Mouse (Mus musculus) embryo, embryonic 11.5 days (tissue): ENCODE data around the gene Fam71e1.

Experiments
- DNase-seq: peaks from one replicate; pipeline ENCODE4 v3.0.0-alpha.2; 2012; ENCODE audit warnings: low read depth, low spot score

The Fam71e1 gene

GRCm38 (mm10) chr7:44470696-44471612 lies 25.4 kb upstream of the Fam71e1 start:
- DNase-seq, result no peak

- DNase-seq, result no peak
Observed at GRCm38 (mm10) chr7:44471880-44472557, 24.4 kb upstream of the Fam71e1 start.

GRCm38 (mm10) chr7:44472558-44472885 lies 23.9 kb upstream of the Fam71e1 start:
- DNase-seq, result no peak

- DNase-seq, result no peak
Observed at GRCm38 (mm10) chr7:44472961-44473646, 23.3 kb upstream of the Fam71e1 start.

GRCm38 (mm10) chr7:44474419-44474818 lies 22.0 kb upstream of the Fam71e1 start:
- DNase-seq, result no peak

GRCm38 (mm10) chr7:44475046-44475614 lies 21.3 kb upstream of the Fam71e1 start:
- DNase-seq, result no peak

- no peak for DNase-seq
Observed at GRCm38 (mm10) chr7:44482836-44483435, 13.4 kb upstream of the Fam71e1 start.

- no peak for DNase-seq
Observed at GRCm38 (mm10) chr7:44484109-44484508, 12.3 kb upstream of the Fam71e1 start.

- peak; percentile 74 for DNase-seq
Observed at GRCm38 (mm10) chr7:44484841-44485571, 11.4 kb upstream of the Fam71e1 start.

- no peak for DNase-seq
Observed at GRCm38 (mm10) chr7:44485572-44486195, 10.7 kb upstream of the Fam71e1 start.

GRCm38 (mm10) chr7:44486927-44487575 lies 9.3 kb upstream of the Fam71e1 start:
- DNase-seq, result no peak

GRCm38 (mm10) chr7:44487936-44488335 lies 8.4 kb upstream of the Fam71e1 start:
- DNase-seq, result no peak

GRCm38 (mm10) chr7:44488545-44488944 lies 7.8 kb upstream of the Fam71e1 start:
- DNase-seq, result no peak

GRCm38 (mm10) chr7:44490281-44490680 lies 6.1 kb upstream of the Fam71e1 start:
- no peak for DNase-seq

GRCm38 (mm10) chr7:44491391-44491790 lies 5.0 kb upstream of the Fam71e1 start:
- DNase-seq, result no peak

GRCm38 (mm10) chr7:44492166-44492826 lies 4.1 kb upstream of the Fam71e1 start:
- DNase-seq, result no peak

- DNase-seq, result no peak
Observed at GRCm38 (mm10) chr7:44494681-44495080, 1.7 kb upstream of the Fam71e1 start.

GRCm38 (mm10) chr7:44495086-44495485 lies 1.3 kb upstream of the Fam71e1 start:
- DNase-seq, result no peak

- peak; percentile 34 for DNase-seq
Observed at GRCm38 (mm10) chr7:44496771-44497109, 359 bp downstream of the Fam71e1 start.
